Mouse (Mus musculus): Measurements from ENCODE around the gene Son. TPM values are rescaled to one million over a fixed set of nuclear protein-coding genes. Genes with fewer than 3 reads are reported as not detected.

Son gene
- polyA plus RNA-seq, 1 experiment from 2014 or later = 156 TPM

- ATAC-seq (ENCODE audit: insufficient number of reproducible peaks, insufficient read depth, low FRiP score, low TSS enrichment, low read depth) = no peak
- Histone ChIP-seq H3K36me3 (peaks cover 88% of the 10 kb centered on the region), H3K4me2 (no peak overlapping the region), H3K4me3 (replicated peaks) (no peak overlapping the region), H3K9me3 (0 out of 2 replicates have a peak, but pooled peaks cover 3% of the 10 kb centered on the region), H3K27ac (no peak overlapping the region), H3K4me1 (replicated peaks) (no peaks in the 10 kb centered on the region), H3K9ac (replicated peaks) (no peak overlapping the region), H3K27me3 (no peaks in the 10 kb centered on the region)
- 95% methylated on average over 9 of the region's 9 CpGs for WGBS
Observed at GRCm38 (mm10) chr16:91655285-91655684, 8.0 kb downstream of the Son start.

DNA sequence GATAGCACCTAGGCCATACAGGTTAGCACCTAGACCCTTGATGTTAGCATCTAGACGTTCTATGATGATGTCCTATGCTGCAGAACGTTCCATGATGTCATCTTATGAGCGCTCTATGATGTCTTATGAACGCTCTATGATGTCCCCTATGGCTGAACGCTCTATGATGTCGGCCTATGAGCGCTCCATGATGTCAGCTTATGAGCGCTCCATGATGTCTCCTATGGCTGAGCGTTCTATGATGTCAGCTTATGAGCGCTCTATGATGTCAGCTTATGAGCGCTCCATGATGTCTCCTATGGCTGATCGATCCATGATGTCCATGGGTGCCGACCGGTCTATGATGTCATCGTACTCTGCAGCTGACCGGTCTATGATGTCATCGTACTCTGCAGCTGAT lies 10.0 kb downstream of the Son start:
- Histone ChIP-seq H3K36me3 (peaks cover 92% of the 10 kb centered on the region), H3K4me2 (no peak overlapping the region), H3K27ac (no peak overlapping the region), H3K4me3 (replicated peaks) (no peak overlapping the region), H3K4me1 (replicated peaks) (no peaks in the 10 kb centered on the region), H3K9me3 (0 out of 2 replicates have a peak, but pooled peaks cover 3% of the 10 kb centered on the region), H3K9ac (replicated peaks) (no peak overlapping the region), H3K27me3 (no peaks in the 10 kb centered on the region)
- WGBS = 98% methylated on average over 17 of the region's 17 CpGs
- no peak for ATAC-seq (ENCODE audit: insufficient number of reproducible peaks, insufficient read depth, low FRiP score, low TSS enrichment, low read depth)

- H3K4me1 ChIP-seq (replicated peaks) = no peaks in the 10 kb centered on the region
- H3K4me2 ChIP-seq = no peak overlapping the region
- no peak for ATAC-seq (ENCODE audit: insufficient number of reproducible peaks, insufficient read depth, low FRiP score, low TSS enrichment, low read depth)
- H3K9ac ChIP-seq (replicated peaks) = no peak overlapping the region
- H3K4me3 ChIP-seq (replicated peaks) = no peak overlapping the region
- WGBS = 97% methylated on average over 5 of the region's 5 CpGs
- H3K9me3 ChIP-seq = 0 out of 2 replicates have a peak, but pooled peaks cover 3% of the 10 kb centered on the region
- peaks cover 96% of the 10 kb centered on the region for H3K36me3 ChIP-seq
- H3K27ac ChIP-seq = no peak overlapping the region
- no peaks in the 10 kb centered on the region for H3K27me3 ChIP-seq
Observed at GRCm38 (mm10) chr16:91658471-91658870, 11.2 kb downstream of the Son start.

GRCm38 (mm10) chr16:91659798-91660197 lies 12.5 kb downstream of the Son start:
- H3K4me3 ChIP-seq (replicated peaks) = no peak overlapping the region
- no peak overlapping the region for H3K4me2 ChIP-seq
- WGBS = 96% methylated on average over 20 of the region's 20 CpGs
- H3K36me3 ChIP-seq = peaks cover 96% of the 10 kb centered on the region
- no peak for ATAC-seq (ENCODE audit: insufficient number of reproducible peaks, insufficient read depth, low FRiP score, low TSS enrichment, low read depth)
- no peak overlapping the region for H3K27ac ChIP-seq
- H3K9ac ChIP-seq (replicated peaks) = no peak overlapping the region
- H3K27me3 ChIP-seq = no peaks in the 10 kb centered on the region
- H3K9me3 ChIP-seq = 0 out of 2 replicates have a peak, but pooled peaks cover 3% of the 10 kb centered on the region
- no peaks in the 10 kb centered on the region for H3K4me1 ChIP-seq (replicated peaks)

DNA sequence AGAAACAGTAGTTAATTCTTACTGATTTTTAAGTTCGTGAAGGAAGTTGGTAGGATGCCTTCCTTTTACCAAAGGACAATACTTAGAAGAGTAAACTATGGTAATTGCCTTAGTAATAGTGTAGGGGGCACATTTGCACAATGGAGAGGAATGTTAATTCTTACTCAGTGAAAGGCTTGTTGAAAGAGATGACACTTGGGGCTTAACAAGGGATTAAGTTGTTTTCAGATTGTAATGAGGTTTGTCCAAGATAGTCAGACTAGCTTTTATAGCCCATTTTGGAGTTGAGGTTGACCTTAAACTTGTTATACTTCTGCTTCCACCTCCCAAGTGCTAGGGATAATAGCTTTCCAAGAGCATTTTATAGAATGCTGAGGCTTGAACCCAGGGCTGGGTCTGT lies 14.1 kb downstream of the Son start:
- Histone ChIP-seq H3K9ac (replicated peaks) (no peak overlapping the region), H3K27me3 (no peaks in the 10 kb centered on the region), H3K27ac (no peak overlapping the region), H3K9me3 (0 out of 2 replicates have a peak, but pooled peaks cover 3% of the 10 kb centered on the region), H3K4me3 (replicated peaks) (no peak overlapping the region), H3K4me1 (replicated peaks) (no peaks in the 10 kb centered on the region), H3K4me2 (no peak overlapping the region), H3K36me3 (peaks cover 96% of the 10 kb centered on the region)
- WGBS = 79% methylated on average over 1 of the region's 1 CpGs
- ATAC-seq (ENCODE audit: insufficient number of reproducible peaks, insufficient read depth, low FRiP score, low TSS enrichment, low read depth) = no peak

DNA sequence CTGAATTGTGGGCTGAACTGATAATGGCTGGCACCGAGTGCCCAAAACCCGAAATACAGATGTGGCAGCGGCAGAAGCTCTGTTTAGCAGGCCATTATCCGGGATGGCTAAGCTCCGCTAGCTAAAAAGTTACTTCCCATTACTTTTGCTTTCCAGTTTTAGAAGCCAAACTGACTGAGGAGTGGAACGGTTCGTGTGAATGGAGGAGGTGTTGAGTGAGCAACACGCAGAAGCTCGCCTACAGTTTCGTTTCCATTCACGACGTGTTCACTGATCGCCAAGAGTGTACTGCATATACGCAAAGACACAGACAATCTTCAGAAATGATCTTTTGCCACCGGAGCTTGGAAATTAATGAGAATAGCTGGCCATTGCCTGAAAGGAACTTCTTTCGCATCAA lies 15.0 kb downstream of the Son start:
- Histone ChIP-seq H3K36me3 (peaks cover 96% of the 10 kb centered on the region), H3K27me3 (no peaks in the 10 kb centered on the region), H3K4me3 (replicated peaks) (no peak overlapping the region), H3K9me3 (0 out of 2 replicates have a peak, but pooled peaks cover 3% of the 10 kb centered on the region), H3K4me2 (no peak overlapping the region), H3K9ac (replicated peaks) (no peak overlapping the region), H3K27ac (no peak overlapping the region), H3K4me1 (replicated peaks) (no peaks in the 10 kb centered on the region)
- WGBS = 97% methylated on average over 16 of the region's 16 CpGs
- ATAC-seq (ENCODE audit: insufficient number of reproducible peaks, insufficient read depth, low FRiP score, low TSS enrichment, low read depth) = no peak

DNA sequence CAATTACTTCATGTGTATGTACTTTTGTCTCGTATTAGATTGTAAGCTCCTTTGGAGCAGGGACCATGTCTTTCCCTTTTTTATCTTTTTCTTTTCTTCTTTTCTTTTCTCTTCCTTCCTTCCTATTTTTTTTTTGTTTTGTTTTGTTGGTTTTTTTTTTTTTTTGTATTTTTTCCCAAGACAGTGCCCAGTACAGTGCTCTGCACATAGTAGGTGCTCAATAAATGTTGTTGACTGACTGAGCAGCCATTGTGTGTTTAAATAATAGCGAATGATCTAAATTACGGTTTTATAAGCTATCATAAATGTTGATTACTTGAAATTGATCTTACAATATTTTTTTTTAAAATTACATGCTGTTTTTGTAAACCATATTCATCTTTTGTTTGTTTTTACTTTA lies 16.5 kb downstream of the Son start:
- Histone ChIP-seq H3K36me3 (peaks cover 92% of the 10 kb centered on the region), H3K4me2 (no peak overlapping the region)

DNA sequence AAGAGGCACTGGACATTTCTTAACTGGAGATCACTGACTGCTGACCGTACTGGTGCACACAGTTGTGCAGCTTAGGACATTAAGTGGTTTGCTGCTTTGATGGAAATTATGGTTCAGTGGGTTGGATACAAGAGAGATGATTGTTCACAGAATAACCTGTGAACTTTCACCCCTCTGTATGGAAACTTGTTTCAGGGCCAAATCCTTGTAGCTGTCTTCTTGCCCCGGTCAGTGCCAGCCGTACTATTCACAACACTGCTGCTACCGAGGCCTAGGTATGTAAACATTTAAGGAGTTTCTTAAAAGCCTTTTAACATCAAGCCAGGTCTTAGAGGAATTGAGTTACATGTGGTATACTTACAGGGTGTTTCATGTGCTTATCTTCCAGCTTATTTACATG lies 27.2 kb downstream of the Son start:
- WGBS = 90% methylated on average over 4 of the region's 4 CpGs
- no peak overlapping the region for H3K4me2 ChIP-seq
- H3K36me3 ChIP-seq = peaks cover 93% of the 10 kb centered on the region
- no peak overlapping the region for H3K9ac ChIP-seq (replicated peaks)
- no peaks in the 10 kb centered on the region for H3K27me3 ChIP-seq
- H3K4me1 ChIP-seq (replicated peaks) = no peaks in the 10 kb centered on the region
- H3K9me3 ChIP-seq = no peaks in the 10 kb centered on the region
- no peak overlapping the region for H3K4me3 ChIP-seq (replicated peaks)
- ATAC-seq (ENCODE audit: insufficient number of reproducible peaks, insufficient read depth, low FRiP score, low TSS enrichment, low read depth) = no peak
- no peak overlapping the region for H3K27ac ChIP-seq

More for the DNA sequence above, 16.5 kb downstream of the Son start:
- Histone ChIP-seq H3K9ac (replicated peaks) (no peak overlapping the region), H3K4me1 (replicated peaks) (no peaks in the 10 kb centered on the region), H3K27me3 (no peaks in the 10 kb centered on the region), H3K4me3 (replicated peaks) (no peak overlapping the region), H3K27ac (no peak overlapping the region), H3K9me3 (0 out of 2 replicates have a peak, but pooled peaks cover 3% of the 10 kb centered on the region)
- WGBS = 95% methylated on average over 3 of the region's 3 CpGs
- no peak for ATAC-seq (ENCODE audit: insufficient number of reproducible peaks, insufficient read depth, low FRiP score, low TSS enrichment, low read depth)

- peaks cover 90% of the 10 kb centered on the region for H3K36me3 ChIP-seq
- H3K27ac ChIP-seq = no peak overlapping the region
- no peaks in the 10 kb centered on the region for H3K9me3 ChIP-seq
- H3K4me3 ChIP-seq (replicated peaks) = no peak overlapping the region
- H3K9ac ChIP-seq (replicated peaks) = no peak overlapping the region
- no peaks in the 10 kb centered on the region for H3K27me3 ChIP-seq
- ATAC-seq (ENCODE audit: insufficient number of reproducible peaks, insufficient read depth, low FRiP score, low TSS enrichment, low read depth) = no peak
- 90% methylated on average over 5 of the region's 5 CpGs for WGBS
- H3K4me1 ChIP-seq (replicated peaks) = no peaks in the 10 kb centered on the region
- H3K4me2 ChIP-seq = no peak overlapping the region
Observed at GRCm38 (mm10) chr16:91678147-91678911, 31.0 kb downstream of the Son start.

DNA sequence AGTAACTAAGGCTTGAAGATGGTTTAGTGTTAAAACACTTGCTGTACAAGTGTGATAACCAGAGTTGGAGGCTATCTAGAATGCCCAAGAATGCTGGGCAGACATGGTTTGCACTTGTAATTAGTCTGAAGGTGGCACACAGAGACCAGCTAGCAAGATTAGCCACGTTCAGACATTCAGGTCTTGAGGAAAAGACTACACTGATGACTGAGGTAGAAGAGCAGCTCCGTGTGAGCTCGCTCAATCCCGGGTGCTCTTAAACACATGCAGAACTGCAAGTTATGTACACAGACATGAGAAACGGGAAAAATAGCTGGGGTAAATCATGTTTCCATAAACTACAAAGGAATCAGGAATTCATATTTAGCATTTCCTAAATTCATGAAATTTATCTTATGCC lies 33.4 kb downstream of the Son start:
- H3K9me3 ChIP-seq = no peaks in the 10 kb centered on the region
- no peak overlapping the region for H3K27ac ChIP-seq
- no peak for ATAC-seq (ENCODE audit: insufficient number of reproducible peaks, insufficient read depth, low FRiP score, low TSS enrichment, low read depth)
- H3K4me1 ChIP-seq (replicated peaks) = no peaks in the 10 kb centered on the region
- H3K36me3 ChIP-seq = peaks cover 92% of the 10 kb centered on the region
- H3K4me2 ChIP-seq = no peak overlapping the region
- 87% methylated on average over 5 of the region's 5 CpGs for WGBS
- H3K27me3 ChIP-seq = no peaks in the 10 kb centered on the region
- H3K9ac ChIP-seq (replicated peaks) = no peak overlapping the region
- no peak overlapping the region for H3K4me3 ChIP-seq (replicated peaks)

GRCm38 (mm10) chr16:91685526-91685925 lies 38.2 kb downstream of the Son start:
- ATAC-seq (ENCODE audit: insufficient number of reproducible peaks, insufficient read depth, low FRiP score, low TSS enrichment, low read depth) = no peak
- no peaks in the 10 kb centered on the region for H3K9me3 ChIP-seq
- no peak overlapping the region for H3K9ac ChIP-seq (replicated peaks)
- no peaks in the 10 kb centered on the region for H3K27me3 ChIP-seq
- no peak overlapping the region for H3K27ac ChIP-seq
- peaks cover 19% of the 10 kb centered on the region for H3K4me1 ChIP-seq (replicated peaks)
- no peak overlapping the region for H3K4me3 ChIP-seq (replicated peaks)
- 90% methylated on average over 5 of the region's 5 CpGs for WGBS
- peaks cover 53% of the 10 kb centered on the region for H3K36me3 ChIP-seq
- no peak overlapping the region for H3K4me2 ChIP-seq

GRCm38 (mm10) chr16:91686369-91686768 lies 39.1 kb downstream of the Son start:
- no peaks in the 10 kb centered on the region for H3K9me3 ChIP-seq
- no peaks in the 10 kb centered on the region for H3K27me3 ChIP-seq
- ATAC-seq (ENCODE audit: insufficient number of reproducible peaks, insufficient read depth, low FRiP score, low TSS enrichment, low read depth) = no peak
- whole genome bisulfite sequencing = 82% methylated on average over 5 of the region's 5 CpGs
- no peak overlapping the region for H3K4me2 ChIP-seq
- no peak overlapping the region for H3K27ac ChIP-seq
- peaks cover 19% of the 10 kb centered on the region for H3K4me1 ChIP-seq (replicated peaks)
- peaks cover 49% of the 10 kb centered on the region for H3K36me3 ChIP-seq
- H3K9ac ChIP-seq (replicated peaks) = no peak overlapping the region
- H3K4me3 ChIP-seq (replicated peaks) = no peak overlapping the region
